Mouse (Mus musculus) myocyte (in vitro differentiated cells): ENCODE results near the gene Sart1. TPM values are rescaled to one million over a fixed set of nuclear protein-coding genes. Genes with fewer than 3 reads are reported as not detected.

Source experiments
- H3K27me3 ChIP-seq: one replicate; pipeline ENCODE4 v1.6.1; 2011; ENCODE audit not compliant: control insufficient read depth, insufficient read depth, insufficient read length
- H3K36me3 ChIP-seq: one replicate; pipeline ENCODE4 v1.6.1; 2011; ENCODE audit not compliant: control insufficient read depth, insufficient read depth
- H3K4me2 ChIP-seq: one replicate; pipeline ENCODE4 v1.6.1; 2011; ENCODE audit warnings: low read depth, control low read depth
- H3K4me3 ChIP-seq: one replicate; pipeline ENCODE4 v1.5.1; 2011; ENCODE audit warnings: mild to moderate bottlenecking, control low read depth, moderate library complexity
- H3K79me2 ChIP-seq: one replicate; pipeline ENCODE4 v1.6.1; 2011; ENCODE audit not compliant: control insufficient read depth, insufficient read depth
- H3ac ChIP-seq: one replicate; pipeline ENCODE4 v1.6.1; 2011; ENCODE audit not compliant: control insufficient read depth, insufficient read length
- CEBPB ChIP-seq: IDR thresholded peaks from 2 replicates; pipeline ENCODE4 v1.6.1; 2011; ENCODE audit warnings: mild to moderate bottlenecking, moderate library complexity; ENCODE audit not compliant: poor library complexity, insufficient read depth, severe bottlenecking
- E2F4 ChIP-seq: IDR thresholded peaks from one replicate; pipeline ENCODE4 v1.6.1; 2011; ENCODE audit warnings: mild to moderate bottlenecking, control low read depth, moderate library complexity; ENCODE audit not compliant: insufficient read depth
- MAX ChIP-seq: IDR thresholded peaks from one replicate; pipeline ENCODE4 v1.6.1; 2011; ENCODE audit warnings: low read depth, mild to moderate bottlenecking, control low read depth
- MYOD1 ChIP-seq, 3 experiments: IDR thresholded peaks; one replicate each; pipeline ENCODE4 v1.6.1; 2011; ENCODE audit warnings: control low read depth in 2 of 3, low read depth in 2 of 3, mild to moderate bottlenecking in 2 of 3, moderate library complexity in 1 of 3; ENCODE audit not compliant: insufficient read length in 2 of 3, control insufficient read depth in 1 of 3
- MYOG ChIP-seq, 3 experiments: IDR thresholded peaks; one replicate each; pipeline ENCODE4 v1.6.1; 2011; ENCODE audit warnings: control low read depth in 2 of 3, low read depth in 2 of 3, mild to moderate bottlenecking in 2 of 3; ENCODE audit not compliant: insufficient read length in 2 of 3, control insufficient read depth in 1 of 3, insufficient read depth in 1 of 3
- POLR2A ChIP-seq: IDR thresholded peaks from one replicate; pipeline ENCODE4 v1.6.1; 2011; ENCODE audit warnings: low read depth, mild to moderate bottlenecking, control low read depth, moderate library complexity; ENCODE audit not compliant: insufficient read length
- POLR2AphosphoS2 ChIP-seq: IDR thresholded peaks from one replicate; pipeline ENCODE4 v1.6.1; 2011; ENCODE audit warnings: low read depth, control low read depth; ENCODE audit not compliant: insufficient read length
- REST ChIP-seq: IDR thresholded peaks from one replicate; pipeline ENCODE4 v1.6.1; 2011; ENCODE audit warnings: mild to moderate bottlenecking, control low read depth, moderate library complexity; ENCODE audit not compliant: insufficient read depth, insufficient read length
- SRF ChIP-seq: IDR thresholded peaks from one replicate; pipeline ENCODE4 v1.6.1; 2011; ENCODE audit warnings: low read depth; ENCODE audit not compliant: control insufficient read depth, insufficient read length
- TCF12 ChIP-seq: IDR thresholded peaks from one replicate; pipeline ENCODE4 v1.6.1; 2011; ENCODE audit warnings: mild to moderate bottlenecking, control low read depth; ENCODE audit not compliant: poor library complexity, insufficient read depth, severe bottlenecking
- TCF3 ChIP-seq: IDR thresholded peaks from one replicate; pipeline ENCODE4 v1.6.1; 2011; ENCODE audit warnings: low read depth, control low read depth; ENCODE audit not compliant: insufficient read length
- USF1 ChIP-seq: IDR thresholded peaks from one replicate; pipeline ENCODE4 v1.6.1; 2011; ENCODE audit warnings: low read depth, mild to moderate bottlenecking, control low read depth, moderate library complexity
- polyA plus RNA-seq: library from polyadenylated mRNA; unstranded; fragments of >200 nt; fragmentation: generic; extraction: Trizol; gene quantifications from one replicate; pipeline ENCODE4 v1.2.1, GENCODE M21; 2012; ENCODE audit warnings: missing spikeins

The Sart1 gene
- polyA plus RNA-seq, 1 experiment: 55.6 TPM

DNA sequence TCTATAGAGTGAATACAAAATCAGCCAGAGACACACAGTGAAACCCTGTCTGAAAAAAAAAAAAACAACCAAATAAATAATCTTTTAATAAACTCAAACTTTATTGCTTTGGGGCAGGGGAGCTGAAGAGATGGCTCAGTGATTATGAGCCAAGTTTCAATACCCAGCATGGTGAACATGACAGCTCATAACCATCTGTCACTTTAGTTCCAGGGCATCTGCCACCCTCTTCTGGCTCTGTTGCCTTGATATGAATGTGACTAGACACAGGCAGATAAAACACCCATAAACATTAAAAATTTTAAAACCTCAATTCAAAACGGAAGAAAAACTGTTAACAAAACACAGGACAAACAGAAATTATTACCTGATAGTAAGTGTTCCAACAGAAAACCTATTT, 11.1 kb downstream of the Sart1 start:
- no peak overlapping the region for H3K4me2 ChIP-seq
- no peaks in the 10 kb centered on the region for H3K27me3 ChIP-seq
- no peaks in the 10 kb centered on the region for H3K79me2 ChIP-seq
- TF ChIP-seq TCF12 (no peak), POLR2AphosphoS2 (no peak), USF1 (no peak), MYOD1 (IDR thresholded peaks at IDR 0.05; ENCODE audit: control insufficient read depth in 1 of 3, insufficient read length in 2 of 3, low read depth in 2 of 3) (no peak), TCF3 (no peak), MAX (no peak), REST (no peak), MYOG (IDR thresholded peaks at IDR 0.05; ENCODE audit: control insufficient read depth in 1 of 3, insufficient read depth in 1 of 3, insufficient read length in 2 of 3, low read depth in 2 of 3) (no peak), E2F4 (no peak), POLR2A (no peak), SRF (no peak), CEBPB (no peak)
- H3K4me3 ChIP-seq: no peak overlapping the region
- no peak overlapping the region for H3ac ChIP-seq
- H3K36me3 ChIP-seq: peaks cover 20% of the 10 kb centered on the region

DNA sequence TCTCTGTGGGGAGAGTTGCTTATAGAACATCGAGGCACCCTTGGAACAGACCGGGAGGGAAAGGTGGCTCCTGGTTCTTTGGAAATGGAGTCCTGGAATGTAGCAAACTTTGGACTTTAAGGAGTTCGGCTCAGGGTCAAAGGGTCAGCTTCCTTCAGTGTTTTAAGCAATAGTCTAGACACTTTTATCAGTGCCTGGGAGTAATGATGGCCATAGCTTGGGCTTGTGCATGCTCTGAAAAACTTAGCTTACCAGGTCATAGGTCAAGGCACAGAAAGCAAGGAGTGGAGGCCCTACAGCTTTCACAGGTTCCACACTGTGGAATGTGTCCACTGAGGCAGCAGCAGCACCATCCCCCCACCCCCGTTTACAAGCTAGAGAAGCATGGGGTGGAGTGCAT, 13.8 kb downstream of the Sart1 start:
- H3K4me2 ChIP-seq: no peak overlapping the region
- peaks cover 35% of the 10 kb centered on the region for H3K36me3 ChIP-seq
- peak; percentile 38 for TF ChIP-seq POLR2AphosphoS2
- no peak for TF ChIP-seq USF1
- no peaks in the 10 kb centered on the region for H3K27me3 ChIP-seq
- no peak overlapping the region for H3K4me3 ChIP-seq
- H3K79me2 ChIP-seq: no peaks in the 10 kb centered on the region
- H3ac ChIP-seq: no peak overlapping the region

DNA sequence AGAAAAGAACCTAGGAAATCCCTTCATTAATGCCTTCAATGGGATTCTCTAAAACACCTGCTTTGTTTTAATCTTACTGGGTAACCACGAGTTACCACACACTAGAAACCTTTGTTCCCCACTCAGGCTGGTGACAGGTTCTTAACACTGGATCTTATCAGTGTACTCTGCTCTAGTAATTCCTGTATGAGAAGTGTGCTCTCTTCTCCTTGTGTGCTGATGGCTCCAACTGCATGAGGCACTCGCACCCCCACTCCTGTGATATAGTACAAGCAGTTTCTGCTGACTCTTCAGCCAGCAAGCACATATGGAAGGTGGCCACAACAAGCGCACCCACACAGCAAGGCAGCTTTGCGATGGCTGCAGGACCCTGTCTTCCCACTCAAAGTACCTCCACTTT, 14.3 kb downstream of the Sart1 start:
- H3K36me3 ChIP-seq: peaks cover 39% of the 10 kb centered on the region
- H3K4me3 ChIP-seq: no peak overlapping the region
- TF ChIP-seq REST (no peak), TCF12 (no peak), CEBPB (no peak), MYOD1 (IDR thresholded peaks at IDR 0.05; ENCODE audit: control insufficient read depth in 1 of 3, insufficient read length in 2 of 3, low read depth in 2 of 3) (no peak)
- no peak overlapping the region for H3K4me2 ChIP-seq
- H3K79me2 ChIP-seq: peaks cover 3% of the 10 kb centered on the region
- H3ac ChIP-seq: no peak overlapping the region
- H3K27me3 ChIP-seq: no peaks in the 10 kb centered on the region

DNA sequence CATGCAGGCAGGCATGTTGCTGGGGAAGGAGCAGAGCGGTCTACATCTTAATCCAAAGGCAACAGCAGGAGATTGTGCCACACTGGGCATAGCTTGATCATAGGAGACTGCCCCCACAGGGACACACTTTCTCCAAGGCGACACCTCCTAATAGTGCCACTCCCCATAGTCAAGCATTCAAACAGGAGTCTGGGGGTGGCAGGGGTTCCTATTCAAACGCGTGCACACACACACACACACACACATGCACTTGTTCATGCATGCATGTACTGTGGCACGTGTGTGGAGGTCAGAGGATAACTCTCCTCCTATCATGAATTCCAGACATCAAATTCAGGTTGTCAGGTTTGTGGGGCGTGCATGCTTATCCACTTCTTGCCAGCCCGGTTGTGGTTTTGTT, 15.8 kb downstream of the Sart1 start:
- no peak overlapping the region for H3K4me3 ChIP-seq
- H3K79me2 ChIP-seq: peaks cover 17% of the 10 kb centered on the region
- no peaks in the 10 kb centered on the region for H3K27me3 ChIP-seq
- no peak for TF ChIP-seq REST
- peak; percentile 65 for TF ChIP-seq POLR2AphosphoS2
- H3K4me2 ChIP-seq: no peak overlapping the region
- no peak overlapping the region for H3ac ChIP-seq
- H3K36me3 ChIP-seq: peaks cover 39% of the 10 kb centered on the region

DNA sequence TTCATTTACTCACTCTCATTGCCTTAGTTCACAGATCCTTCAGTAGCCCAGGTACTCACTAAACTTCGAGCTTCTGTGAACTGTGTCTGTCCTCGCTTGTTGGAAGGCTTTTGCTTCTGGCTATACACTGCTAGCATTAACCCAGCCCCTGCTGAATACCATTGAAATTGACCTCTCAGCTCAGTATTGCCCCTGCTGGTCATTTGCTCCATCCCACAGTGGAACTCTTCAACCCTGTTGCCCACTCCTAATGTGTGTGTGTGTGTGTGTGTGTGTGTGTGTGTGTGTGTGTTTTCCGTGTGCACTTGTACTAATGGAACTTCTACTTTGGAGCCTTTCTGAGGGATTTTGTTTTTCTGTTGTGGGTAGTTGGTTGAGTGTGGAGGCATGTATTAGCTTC, 17.6 kb downstream of the Sart1 start:
- peaks cover 35% of the 10 kb centered on the region for H3K36me3 ChIP-seq
- no peak overlapping the region for H3K4me3 ChIP-seq
- H3K27me3 ChIP-seq: no peaks in the 10 kb centered on the region
- TF ChIP-seq REST (no peak), USF1 (no peak), E2F4 (no peak), MAX (no peak), MYOG (IDR thresholded peaks at IDR 0.05; ENCODE audit: control insufficient read depth in 1 of 3, insufficient read depth in 1 of 3, insufficient read length in 2 of 3, low read depth in 2 of 3) (no peak), TCF3 (no peak), POLR2AphosphoS2 (no peak), SRF (no peak), TCF12 (no peak), CEBPB (no peak), POLR2A (no peak), MYOD1 (IDR thresholded peaks at IDR 0.05; ENCODE audit: control insufficient read depth in 1 of 3, insufficient read length in 2 of 3, low read depth in 2 of 3) (no peak)
- no peak overlapping the region for H3K4me2 ChIP-seq
- no peak overlapping the region for H3ac ChIP-seq
- peaks cover 28% of the 10 kb centered on the region for H3K79me2 ChIP-seq
